ENCODE assay signal across 8 mouse cellular contexts in the genomic region with DNA sequence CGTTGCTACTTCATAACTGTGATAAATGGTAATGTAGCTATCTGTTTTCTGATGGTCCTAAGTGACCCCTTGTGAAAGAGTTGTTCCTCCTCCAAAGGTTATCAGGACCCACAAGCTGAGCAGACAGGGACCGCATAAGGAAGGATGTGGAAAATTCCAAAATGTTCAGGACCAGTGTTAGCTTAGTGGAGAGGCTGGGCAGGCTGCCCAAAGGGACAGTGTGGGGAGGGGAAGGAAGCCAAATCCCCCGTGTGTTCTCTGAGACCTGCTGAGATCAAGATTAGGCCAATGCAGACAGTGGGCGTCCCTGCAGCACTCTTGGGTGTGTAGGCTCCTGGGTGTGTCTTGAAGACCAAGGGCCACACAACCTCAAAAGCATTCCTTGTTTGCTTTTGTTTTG. TPM values are rescaled to one million over a fixed set of nuclear protein-coding genes. Genes with fewer than 3 reads are reported as not detected.
A peak's percentile ranks its signal among the peaks of the same experiment; 100 is the strongest.
DNase-seq lines count a peak whose midpoint lies in the region; ATAC-seq lines count a peak whose summit lies in the region.

No protein-coding gene starts in this region.

- H3K4me1 ChIP-seq in liver, embryonic 12.5 days = peaks cover 17% of the 10 kb centered on the region

- DNase-seq in liver = no peak
- DNase-seq in cerebellum, adult 8-10 months = peak; percentile 64
- DNase-seq in heart, postnatal 25 days (ENCODE audit: low spot score) = peak; percentile 67
- peak; percentile 65 for DNase-seq in lung, postnatal 25 days (ENCODE audit: low spot score)
- no peak for DNase-seq in urinary bladder, postnatal 10 days (ENCODE audit: low spot score)
- no peak for DNase-seq in adipocyte (ENCODE audit: low spot score)

- H3K36me3 ChIP-seq in liver, embryonic 12.5 days = peaks cover 53% of the 10 kb centered on the region

- H3K9ac ChIP-seq in liver, embryonic 12.5 days = no peak overlapping the region

- H3K4me2 ChIP-seq in liver, embryonic 12.5 days = no peak overlapping the region

- intact Hi-C loops in heart, postnatal 25 days (cut with DNase I) = no loop called here

- H3K4me3 ChIP-seq in liver, embryonic 12.5 days = no peak overlapping the region

- H3K9me3 ChIP-seq in liver, embryonic 12.5 days (replicated peaks) = no peaks in the 10 kb centered on the region

- ATAC-seq in liver, embryonic 12.5 days = peak; percentile 48; the same call in 1 of the 2 replicates
- ATAC-seq in CD4-positive, CD25-positive, alpha-beta regulatory T cell, adult 4 months = no peak

- H3K27ac ChIP-seq in liver, embryonic 12.5 days = no peak overlapping the region

- H3K27me3 ChIP-seq in liver, embryonic 12.5 days (replicated peaks) = no peaks in the 10 kb centered on the region

- 43% methylated on average over 4 of the region's 4 CpGs for WGBS in liver, embryonic 12.5 days (ENCODE audit: insufficient replicate concordance)

RNA-seq across cellular contexts. Expression of a gene that starts 19.3 kb away (rescaled TPM):
- polyA plus RNA-seq in liver, embryonic 12.5 days (2016; fragmentation: Nextera tagmentation; extraction: Ambion mirVana) = 114 and 115 TPM in 2 replicates
- total RNA-seq in heart, postnatal 25 days (2021) = 10 to 100 TPM; 21.5 to 25.1 TPM
- polyA plus RNA-seq in CD4-positive, CD25-positive, alpha-beta regulatory T cell, adult 4 months (2017; shearing (Covaris generic)) = 10 to 100 TPM; 26.0 to 58.7 TPM

RNA-seq across cellular contexts. Expression of a gene that starts 33.8 kb away (rescaled TPM):
- polyA plus RNA-seq in liver, embryonic 12.5 days (2016; fragmentation: Nextera tagmentation; extraction: Ambion mirVana) = 96.4 and 98.0 TPM in 2 replicates
- 10 to 100 TPM; 37.0 to 37.7 TPM for total RNA-seq in heart, postnatal 25 days (2021)
- polyA plus RNA-seq in CD4-positive, CD25-positive, alpha-beta regulatory T cell, adult 4 months (2017; shearing (Covaris generic)) = 10 to 100 TPM in 1 of 2 experiments, 1 to 10 TPM in 1; 5.9 to 15.0 TPM

RNA-seq across cellular contexts. Expression of a gene that starts 35.7 kb away (rescaled TPM):
- polyA plus RNA-seq in liver, embryonic 12.5 days (2016; fragmentation: Nextera tagmentation; extraction: Ambion mirVana) = 13.1 TPM in 2 replicates
- 10 to 100 TPM; 11.7 to 13.3 TPM for total RNA-seq in heart, postnatal 25 days (2021)
- 10 to 100 TPM; 41.4 to 50.4 TPM for polyA plus RNA-seq in CD4-positive, CD25-positive, alpha-beta regulatory T cell, adult 4 months (2017; shearing (Covaris generic))

RNA-seq across cellular contexts. Expression of a gene that starts 41.0 kb away (rescaled TPM):
- 4.1 and 4.6 TPM in 2 replicates for polyA plus RNA-seq in liver, embryonic 12.5 days (2016; fragmentation: Nextera tagmentation; extraction: Ambion mirVana)
- 1 to 10 TPM; 1.4 to 1.5 TPM for total RNA-seq in heart, postnatal 25 days (2021)
- polyA plus RNA-seq in CD4-positive, CD25-positive, alpha-beta regulatory T cell, adult 4 months (2017; shearing (Covaris generic)) = under 1 TPM; 0.43 to 0.89 TPM

RNA-seq across cellular contexts. Expression of a gene that starts 47.2 kb away (rescaled TPM):
- 44.7 and 45.0 TPM in 2 replicates for polyA plus RNA-seq in liver, embryonic 12.5 days (2016; fragmentation: Nextera tagmentation; extraction: Ambion mirVana)
- 10 to 100 TPM; 73.6 to 76.6 TPM for total RNA-seq in heart, postnatal 25 days (2021)
- 100 to 1,000 TPM; 146 to 173 TPM for polyA plus RNA-seq in CD4-positive, CD25-positive, alpha-beta regulatory T cell, adult 4 months (2017; shearing (Covaris generic))

Comparison
In these comparisons a context has a peak if more than half of its experiments do, and no peak if none do; other contexts are left out.
1. DNase-seq: peak in cerebellum, adult 8-10 months (single experiment), heart, postnatal 25 days (single experiment) and lung, postnatal 25 days (single experiment); none in liver (single experiment), urinary bladder, postnatal 10 days (single experiment) and adipocyte (single experiment).